Mouse (Mus musculus): ENCODE results near the gene Bet1l. TPM values are rescaled to one million over a fixed set of nuclear protein-coding genes. Genes with fewer than 3 reads are reported as not detected.

Bet1l gene
- polyA plus RNA-seq, 1 experiment: 22.5 TPM

DNA sequence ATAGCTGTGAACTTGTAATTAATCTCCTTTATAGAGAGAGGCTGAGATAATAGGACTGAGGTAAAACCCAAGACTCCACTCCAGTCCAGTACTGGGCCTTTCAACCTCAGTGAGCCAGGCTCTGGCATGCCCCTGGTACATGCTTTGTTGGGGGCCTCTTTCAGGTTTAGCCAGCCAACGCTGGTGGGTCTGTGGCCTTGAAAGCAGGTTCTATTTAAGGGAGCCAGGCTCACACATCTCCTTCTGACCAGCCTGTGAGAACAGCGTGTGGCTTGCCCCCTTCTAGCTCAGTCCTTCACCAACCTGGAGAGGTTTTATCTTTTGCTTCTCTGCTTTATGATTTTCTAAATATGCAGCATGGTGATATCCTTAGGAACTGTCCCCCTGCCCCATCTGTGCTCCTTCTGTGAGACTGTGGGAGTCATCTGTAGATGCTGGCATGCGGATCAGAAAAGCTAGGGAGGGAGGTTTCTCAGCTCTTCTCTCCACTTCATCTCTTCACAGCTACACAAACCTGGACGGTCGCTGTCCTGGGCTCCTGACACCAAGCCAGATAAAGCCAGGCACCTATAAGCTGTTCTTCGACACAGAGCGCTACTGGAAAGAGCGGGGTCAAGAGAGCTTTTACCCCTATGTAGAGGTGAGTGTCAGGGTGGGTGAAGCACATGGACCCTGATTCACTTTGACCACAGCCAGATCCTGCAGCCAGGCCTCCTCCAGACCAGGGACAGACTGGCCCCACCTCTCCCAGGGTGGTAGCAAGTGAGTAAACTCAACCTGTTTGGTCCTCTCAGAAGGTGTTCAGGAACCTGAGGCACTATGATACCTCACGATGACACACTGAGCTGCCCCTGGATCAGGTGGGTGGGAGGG lies 20.9 kb downstream of the Bet1l start:
- DNase-seq (ENCODE audit: low read depth, low spot score): no peak

DNA sequence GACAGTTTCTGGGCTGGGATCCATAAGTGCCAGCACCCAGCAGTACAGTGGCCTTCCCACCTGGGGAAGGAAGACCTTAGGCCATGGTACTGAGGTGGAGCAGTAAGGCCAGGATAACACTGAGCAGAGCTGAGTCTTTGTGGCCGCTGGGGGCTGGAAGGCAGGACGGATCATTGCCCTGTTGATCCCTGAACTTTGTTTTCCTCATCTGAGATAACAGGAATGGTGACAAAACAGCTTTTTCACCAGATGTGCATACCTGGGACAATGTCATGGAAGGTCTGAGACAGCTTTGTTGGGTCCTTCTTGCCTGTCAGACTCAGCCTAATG lies 21.7 kb downstream of the Bet1l start:
- DNase-seq (ENCODE audit: low read depth, low spot score): no peak
- 69% methylated on average over 2 of the region's 2 CpGs for WGBS

More for the DNA sequence above, 20.9 kb downstream of the Bet1l start:
- 87% methylated on average over 9 of the region's 9 CpGs for WGBS

DNA sequence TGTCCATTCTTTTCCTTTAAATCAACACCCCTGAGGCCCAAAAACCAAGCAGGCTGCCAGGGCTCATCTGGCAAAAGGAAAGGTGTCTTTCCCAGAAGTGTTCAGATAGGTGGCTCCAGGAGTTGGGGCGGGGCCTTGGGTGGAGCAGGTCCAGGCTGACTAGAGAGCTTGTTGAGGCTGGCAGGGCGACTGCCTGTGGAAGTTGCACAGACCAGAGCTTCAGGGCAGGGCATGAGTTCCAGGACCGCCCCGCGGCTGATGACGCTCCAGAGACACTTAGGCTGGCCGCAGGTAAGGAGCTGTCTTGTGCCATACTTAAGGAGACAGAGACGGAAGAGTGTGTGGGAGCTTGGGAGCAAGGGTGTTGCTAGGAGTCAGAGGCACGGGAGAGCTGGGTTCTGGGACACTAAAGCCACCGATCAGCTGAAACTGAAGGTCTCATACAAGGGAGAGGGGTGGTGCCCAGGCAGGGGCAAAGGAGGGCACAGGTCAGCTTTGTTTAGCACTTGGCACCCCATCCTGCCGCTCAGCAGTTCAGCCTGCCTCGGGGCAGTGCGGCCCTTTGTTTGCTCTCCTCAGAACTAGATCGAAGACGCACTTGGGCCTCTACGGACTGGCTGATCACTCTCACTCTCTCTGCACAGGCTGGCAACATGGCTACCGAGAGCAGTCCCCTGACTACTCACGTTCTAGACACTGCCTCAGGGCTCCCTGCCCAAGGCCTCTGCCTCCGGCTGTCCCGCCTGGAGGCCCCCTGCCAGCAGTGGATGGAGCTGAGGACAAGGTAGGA lies 22.2 kb downstream of the Bet1l start, which contains the start of gene Urah:
TSS of gene Urah (plus strand) at position 51 of the 790 bp plus-strand sequence.
- WGBS: 18% methylated on average over 20 of the region's 20 CpGs

DNA sequence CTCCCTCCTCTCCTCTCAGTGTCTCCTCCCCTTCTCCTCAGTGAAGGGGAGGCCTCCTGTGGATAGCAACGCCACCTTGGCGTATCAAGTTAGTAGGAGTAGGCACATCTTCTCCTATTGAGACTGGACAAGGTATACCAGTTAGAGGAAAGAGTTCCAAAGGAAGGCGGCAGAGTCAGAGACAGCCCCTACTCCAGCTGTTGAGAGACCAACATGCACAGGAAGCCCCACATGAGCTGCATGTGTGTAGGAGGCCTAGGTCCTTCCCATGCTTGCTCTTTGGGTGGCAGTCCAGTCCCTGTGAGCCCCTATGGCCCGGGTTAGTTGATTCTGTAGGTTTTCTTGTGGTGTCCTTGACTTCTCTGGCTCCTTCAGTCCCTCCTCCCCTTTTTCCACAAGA lies 24.0 kb downstream of the Bet1l start:
- 87% methylated on average over 4 of the region's 4 CpGs for WGBS
- no peak for DNase-seq (ENCODE audit: low read depth, low spot score)

More for the DNA sequence above, 22.2 kb downstream of the Bet1l start, which contains the start of gene Urah:
- DNase-seq (ENCODE audit: low read depth, low spot score): no peak

DNA sequence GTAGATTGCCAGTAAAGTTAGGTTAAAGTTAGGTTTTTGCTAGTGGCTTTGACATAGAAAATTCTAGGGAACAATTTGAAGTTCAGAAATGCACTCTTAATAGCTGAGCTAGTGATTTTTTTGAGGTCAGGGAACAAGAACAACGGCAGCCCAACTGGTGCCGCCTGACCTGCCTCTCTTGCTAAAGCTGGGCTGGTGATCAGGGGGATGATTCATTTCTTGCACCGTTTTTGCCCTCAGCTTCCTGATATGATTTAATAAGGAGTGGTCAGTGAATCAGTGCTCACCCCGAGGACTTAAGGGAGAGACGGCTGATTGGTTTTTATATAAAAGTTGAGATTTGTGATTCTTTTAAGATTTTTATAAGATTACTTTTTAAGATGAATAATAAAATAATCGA lies 25.9 kb downstream of the Bet1l start:
- 34% methylated on average over 6 of the region's 6 CpGs for WGBS
- no peak for DNase-seq (ENCODE audit: low read depth, low spot score)

DNA sequence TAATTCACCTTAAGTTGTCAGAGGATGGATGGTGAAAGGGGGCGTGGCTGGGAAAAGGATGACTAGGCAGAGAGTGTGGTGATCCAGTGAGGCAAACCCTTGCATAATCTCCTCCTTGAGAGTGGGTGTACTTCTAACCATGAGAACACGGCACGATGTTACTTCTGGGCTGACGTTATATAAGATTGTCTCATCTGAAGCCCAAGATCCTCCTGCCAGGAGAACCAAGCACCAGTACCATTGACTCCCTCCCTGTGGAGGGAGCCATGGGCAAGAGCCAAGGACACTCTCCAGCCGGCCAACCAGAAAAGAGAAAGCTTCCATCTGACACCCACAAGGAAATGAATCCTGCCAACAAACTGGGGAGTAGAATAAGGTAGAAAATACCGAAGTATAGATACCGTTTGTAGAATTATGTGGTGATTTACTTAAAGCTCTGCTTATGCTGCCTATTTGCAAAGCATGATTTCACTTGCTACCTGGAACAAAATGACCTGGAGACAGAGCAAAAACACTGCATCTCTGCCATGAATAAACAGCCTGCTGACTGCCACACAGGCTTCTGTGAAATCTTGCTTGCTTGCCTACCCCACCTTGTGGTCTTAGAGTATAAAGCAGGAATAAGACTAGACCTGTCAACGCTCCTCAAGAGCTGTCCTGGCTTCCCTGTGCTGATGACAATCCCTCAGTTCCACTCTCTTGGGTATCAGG lies 29.1 kb downstream of the Bet1l start:
- DNase-seq (ENCODE audit: low read depth, low spot score): no peak
- WGBS: 13% methylated on average over 8 of the region's 8 CpGs

DNA sequence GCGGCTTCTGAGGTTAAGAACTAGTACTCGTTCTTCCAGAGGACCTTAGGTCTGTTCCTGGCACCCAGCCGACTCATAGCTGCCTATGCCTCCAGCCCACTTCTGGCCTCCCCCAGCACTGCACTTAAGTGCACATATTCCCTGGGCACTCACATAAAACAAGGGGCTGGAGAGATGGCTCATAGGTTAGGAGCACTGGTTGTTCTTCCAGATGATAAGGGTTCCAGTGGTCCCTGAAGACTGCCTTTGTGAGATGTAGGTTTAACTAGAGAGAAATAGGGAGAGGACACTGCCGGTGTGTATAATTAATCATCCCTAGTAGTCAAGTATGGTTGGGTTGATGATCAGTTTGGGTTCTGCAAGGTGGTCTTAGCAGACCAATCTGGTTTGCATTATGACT lies 34.6 kb downstream of the Bet1l start:
- DNase-seq (ENCODE audit: low read depth, low spot score): no peak
- 88% methylated on average over 4 of the region's 4 CpGs for whole genome bisulfite sequencing

DNA sequence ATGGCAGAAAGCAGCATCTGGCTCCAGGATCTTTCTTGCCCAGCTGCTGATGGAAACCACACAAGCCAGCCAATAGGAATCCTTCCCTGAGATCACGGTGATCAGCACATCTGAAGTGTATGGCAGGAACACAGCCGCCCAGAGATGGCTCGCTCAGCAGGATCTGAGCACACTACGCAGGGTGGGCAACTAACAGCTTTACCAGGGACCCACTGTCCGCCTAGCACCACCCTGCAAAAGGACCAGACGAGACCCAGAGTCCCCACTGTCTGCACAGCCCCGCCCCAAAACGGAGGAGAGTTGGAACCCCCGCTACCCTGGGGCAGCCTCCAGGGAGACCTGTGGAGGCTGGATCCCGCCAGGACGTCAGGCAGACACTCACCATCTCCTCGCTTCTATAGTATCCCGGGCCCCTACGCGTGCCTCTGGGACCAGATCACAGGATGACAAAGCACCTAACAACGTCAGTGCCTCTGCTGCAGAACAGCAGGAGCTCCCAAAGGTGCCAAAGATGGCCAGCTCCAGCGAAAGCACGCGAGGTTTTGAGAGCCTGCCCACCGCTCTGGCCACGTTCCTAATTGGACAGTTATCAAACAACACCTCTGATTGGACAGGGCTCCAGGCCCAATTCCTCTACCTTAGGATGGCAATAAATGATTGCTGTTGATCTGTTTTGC lies 35.6 kb downstream of the Bet1l start, which contains the start of gene Zfp941:
TSS of gene Zfp941 (minus strand) at position 526 of the 677 bp plus-strand sequence.
- 4% methylated on average over 21 of the region's 21 CpGs for WGBS
- DNase-seq (ENCODE audit: low read depth, low spot score): no peak

DNA sequence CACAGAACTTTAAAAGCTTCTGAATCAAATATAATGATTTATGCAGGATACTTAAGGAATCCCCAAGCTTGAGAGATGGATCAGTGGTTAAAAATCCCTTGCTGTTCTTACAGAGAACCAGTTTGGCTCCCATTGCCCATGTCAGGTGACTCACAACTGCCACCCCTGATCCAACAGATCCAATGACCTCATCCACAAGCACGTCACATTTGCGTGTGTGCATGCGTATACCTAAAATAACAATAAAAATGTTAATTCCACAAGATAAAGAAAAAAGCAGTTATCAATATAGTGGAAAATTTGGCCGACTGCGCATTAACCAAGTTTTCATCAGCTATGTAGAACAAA lies 36.1 kb downstream of the Bet1l start:
- WGBS: 47% methylated on average over 5 of the region's 5 CpGs
- DNase-seq (ENCODE audit: low read depth, low spot score): no peak

DNA sequence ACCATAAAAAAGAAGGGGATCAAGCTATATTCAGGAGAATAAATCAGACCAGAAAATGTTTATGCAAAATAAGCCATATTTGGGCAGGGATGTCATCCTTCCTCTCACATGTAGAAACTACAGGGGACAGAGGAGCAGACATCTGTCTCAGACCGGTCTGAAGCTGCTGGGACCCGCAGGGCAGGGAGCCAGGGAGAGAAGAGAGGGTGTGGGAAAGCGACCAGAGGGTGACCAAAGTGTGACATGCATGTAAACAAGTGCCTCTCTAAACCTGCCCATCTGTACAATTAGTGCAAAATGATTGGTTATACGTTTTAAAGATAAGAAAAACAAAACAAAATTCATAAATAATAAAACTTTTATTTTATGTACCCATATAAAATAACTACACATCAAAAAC lies 37.2 kb downstream of the Bet1l start:
- DNase-seq (ENCODE audit: low read depth, low spot score): no peak
- WGBS: 47% methylated on average over 4 of the region's 4 CpGs

DNA sequence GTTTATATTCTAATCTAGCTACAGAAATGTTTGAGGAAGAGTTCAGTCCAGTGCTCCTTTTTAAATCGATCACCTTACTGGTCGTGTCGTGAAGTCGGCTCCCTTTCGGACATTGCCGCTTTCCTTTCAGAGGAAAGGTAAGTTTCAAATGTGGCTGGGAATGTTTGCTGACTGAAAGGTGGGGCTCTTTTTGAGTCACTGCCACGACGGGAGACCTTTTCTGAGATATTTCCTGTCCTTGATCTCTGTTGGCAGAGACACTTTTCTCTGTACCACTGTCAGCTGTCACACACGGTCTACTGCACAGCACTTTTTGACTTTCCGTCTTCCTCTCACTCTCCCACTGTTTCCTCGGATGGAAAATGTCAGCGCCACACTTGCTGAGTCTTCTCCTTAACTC lies 44.5 kb downstream of the Bet1l start:
- DNase-seq (ENCODE audit: low read depth, low spot score): no peak
- 82% methylated on average over 12 of the region's 12 CpGs for WGBS

DNA sequence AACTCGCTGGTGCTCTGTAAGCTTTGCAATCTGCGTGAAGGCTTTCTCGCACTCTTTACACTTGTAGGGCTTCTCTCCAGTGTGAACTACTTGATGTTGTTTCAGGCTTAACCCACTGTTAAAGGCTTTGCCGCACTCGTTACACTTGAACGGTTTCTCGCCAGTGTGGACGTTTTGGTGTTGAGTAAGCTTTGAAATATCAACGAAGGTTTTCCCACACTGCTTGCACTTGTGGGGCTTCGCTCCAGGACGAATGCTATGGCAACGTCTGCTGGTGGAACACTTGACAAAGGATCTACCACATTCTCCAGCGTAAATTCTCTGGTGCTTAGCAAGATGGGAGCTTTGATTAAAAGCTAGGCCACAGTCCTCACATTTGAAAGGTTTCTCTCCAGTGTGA lies 45.7 kb downstream of the Bet1l start:
- 92% methylated on average over 13 of the region's 13 CpGs for WGBS
- DNase-seq (ENCODE audit: low read depth, low spot score): no peak

DNA sequence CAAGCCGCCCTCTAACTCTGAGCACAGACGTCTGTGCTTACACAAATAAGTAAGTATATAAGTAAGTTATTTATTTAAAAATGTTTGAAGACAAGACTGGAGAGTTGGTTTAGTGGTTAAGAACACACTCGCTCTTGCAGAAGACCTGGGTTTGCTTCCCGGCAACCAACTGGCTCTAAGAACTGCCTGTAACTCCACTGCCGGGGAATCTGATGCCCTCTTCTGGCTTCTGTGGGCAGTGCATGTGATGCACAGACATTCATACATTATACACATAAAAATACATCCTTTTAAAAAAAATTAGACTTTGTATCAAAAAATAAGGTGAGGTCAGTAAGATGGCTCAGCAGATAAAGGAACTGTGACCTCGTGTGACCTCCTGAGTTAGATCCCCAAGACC lies 46.9 kb downstream of the Bet1l start:
- WGBS: 91% methylated on average over 6 of the region's 6 CpGs
- no peak for DNase-seq (ENCODE audit: low read depth, low spot score)

DNA sequence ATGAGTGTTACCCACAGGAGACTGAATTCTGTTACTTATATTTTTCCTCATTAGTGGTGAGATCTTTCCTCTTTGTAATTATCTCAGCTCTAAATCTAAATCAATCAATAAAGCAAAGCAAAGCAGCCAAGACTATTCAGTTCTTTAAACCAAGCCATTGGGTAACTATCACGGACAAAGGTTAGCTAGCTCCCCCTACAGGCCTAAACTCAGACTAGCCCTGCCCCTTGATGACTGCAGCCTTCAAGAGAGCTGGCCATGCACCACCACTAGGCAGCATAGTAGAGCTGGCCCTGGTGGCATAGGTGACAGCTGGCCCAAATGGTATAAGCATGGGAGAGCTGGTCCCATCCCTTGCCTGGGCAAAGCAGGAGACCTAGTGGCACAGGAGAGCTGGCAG lies 51.7 kb downstream of the Bet1l start:
- 5% methylated on average over 1 of the region's 1 CpGs for WGBS

More for the DNA sequence above, 51.7 kb downstream of the Bet1l start:
- DNase-seq (ENCODE audit: low read depth, low spot score): peak; percentile 24

Other genes with a start within 250 kb of the Bet1l start
- not detected in 2 replicates for gene Olfr61, start 228.6 kb downstream of the Bet1l start, polyA plus RNA-seq (2012; rRNA removed)
- gene Olfr53, start 211.1 kb downstream of the Bet1l start, polyA plus RNA-seq (2012; rRNA removed): not detected in 2 replicates
- gene Olfr539, start 197.6 kb downstream of the Bet1l start, polyA plus RNA-seq (2012; rRNA removed): not detected in 2 replicates
- not detected in 2 replicates for gene Olfr45, start 175.6 kb downstream of the Bet1l start, polyA plus RNA-seq (2012; rRNA removed)
- not detected in 2 replicates for gene Olfr541, start 160.3 kb downstream of the Bet1l start, polyA plus RNA-seq (2012; rRNA removed)
- gene Cyp2e1, start 93.8 kb downstream of the Bet1l start, polyA plus RNA-seq (2012; rRNA removed): 0.75 and 1.4 TPM in 2 replicates
- gene Syce1, start 69.7 kb downstream of the Bet1l start, polyA plus RNA-seq (2012; rRNA removed): not detected in 2 replicates
- gene Zfp941, start 35.4 kb downstream of the Bet1l start, polyA plus RNA-seq (2012; rRNA removed): 0.15 and 0.20 TPM in 2 replicates
- 47.2 and 49.4 TPM in 2 replicates for gene Urah, start 22.6 kb downstream of the Bet1l start, polyA plus RNA-seq (2012; rRNA removed)
- not detected in 2 replicates for gene Scgb1c1, start 12.0 kb downstream of the Bet1l start, polyA plus RNA-seq (2012; rRNA removed)
- not detected in 2 replicates for gene Odf3, start 9.8 kb downstream of the Bet1l start, polyA plus RNA-seq (2012; rRNA removed)
- gene Gm45785, start 1.2 kb downstream of the Bet1l start, polyA plus RNA-seq (2012; rRNA removed): not detected in 2 replicates
- 93.2 and 103 TPM in 2 replicates for gene Ric8a, start 620 bp downstream of the Bet1l start, polyA plus RNA-seq (2012; rRNA removed)
- gene Psmd13, start 24.4 kb upstream of the Bet1l start, polyA plus RNA-seq (2012; rRNA removed): 79.6 and 86.8 TPM in 2 replicates
- gene Sirt3, start 24.7 kb upstream of the Bet1l start, polyA plus RNA-seq (2012; rRNA removed): 18.4 and 23.3 TPM in 2 replicates
- 3.4 and 4.4 TPM in 2 replicates for gene Cox8b, start 42.9 kb upstream of the Bet1l start, polyA plus RNA-seq (2012; rRNA removed)
- gene Nlrp6, start 63.3 kb upstream of the Bet1l start, polyA plus RNA-seq (2012; rRNA removed): 93.6 and 138 TPM in 2 replicates
- 20.5 and 23.1 TPM in 2 replicates for gene Pgghg, start 83.8 kb upstream of the Bet1l start, polyA plus RNA-seq (2012; rRNA removed)
- 0.86 and 0.95 TPM in 2 replicates for gene Ifitm5, start 92.7 kb upstream of the Bet1l start, polyA plus RNA-seq (2012; rRNA removed)
- gene Gm45717, start 98.4 kb upstream of the Bet1l start, polyA plus RNA-seq (2012; rRNA removed): not detected in 2 replicates
- 596 and 675 TPM in 2 replicates for gene Ifitm2, start 98.4 kb upstream of the Bet1l start, polyA plus RNA-seq (2012; rRNA removed)
- gene Ifitm1, start 109.6 kb upstream of the Bet1l start, polyA plus RNA-seq (2012; rRNA removed): 138 and 161 TPM in 2 replicates
- gene Ifitm3, start 153.2 kb upstream of the Bet1l start, polyA plus RNA-seq (2012; rRNA removed): 306 and 461 TPM in 2 replicates
- gene Ifitm6, start 160.3 kb upstream of the Bet1l start, polyA plus RNA-seq (2012; rRNA removed): 6.3 and 8.3 TPM in 2 replicates
- gene Gm17387, start 171.6 kb upstream of the Bet1l start, polyA plus RNA-seq (2012; rRNA removed): not detected in 2 replicates
- gene B4galnt4, start 203.5 kb upstream of the Bet1l start, polyA plus RNA-seq (2012; rRNA removed): 15.8 and 22.3 TPM in 2 replicates
- 101 and 143 TPM in 2 replicates for gene Pkp3, start 220.6 kb upstream of the Bet1l start, polyA plus RNA-seq (2012; rRNA removed)
- 41.3 and 41.8 TPM in 2 replicates for gene Sigirr, start 243.0 kb upstream of the Bet1l start, polyA plus RNA-seq (2012; rRNA removed)

All from large intestine, adult 2 months (tissue).